8 mouse cellular contexts compared by ENCODE assay signal in the genomic region with DNA sequence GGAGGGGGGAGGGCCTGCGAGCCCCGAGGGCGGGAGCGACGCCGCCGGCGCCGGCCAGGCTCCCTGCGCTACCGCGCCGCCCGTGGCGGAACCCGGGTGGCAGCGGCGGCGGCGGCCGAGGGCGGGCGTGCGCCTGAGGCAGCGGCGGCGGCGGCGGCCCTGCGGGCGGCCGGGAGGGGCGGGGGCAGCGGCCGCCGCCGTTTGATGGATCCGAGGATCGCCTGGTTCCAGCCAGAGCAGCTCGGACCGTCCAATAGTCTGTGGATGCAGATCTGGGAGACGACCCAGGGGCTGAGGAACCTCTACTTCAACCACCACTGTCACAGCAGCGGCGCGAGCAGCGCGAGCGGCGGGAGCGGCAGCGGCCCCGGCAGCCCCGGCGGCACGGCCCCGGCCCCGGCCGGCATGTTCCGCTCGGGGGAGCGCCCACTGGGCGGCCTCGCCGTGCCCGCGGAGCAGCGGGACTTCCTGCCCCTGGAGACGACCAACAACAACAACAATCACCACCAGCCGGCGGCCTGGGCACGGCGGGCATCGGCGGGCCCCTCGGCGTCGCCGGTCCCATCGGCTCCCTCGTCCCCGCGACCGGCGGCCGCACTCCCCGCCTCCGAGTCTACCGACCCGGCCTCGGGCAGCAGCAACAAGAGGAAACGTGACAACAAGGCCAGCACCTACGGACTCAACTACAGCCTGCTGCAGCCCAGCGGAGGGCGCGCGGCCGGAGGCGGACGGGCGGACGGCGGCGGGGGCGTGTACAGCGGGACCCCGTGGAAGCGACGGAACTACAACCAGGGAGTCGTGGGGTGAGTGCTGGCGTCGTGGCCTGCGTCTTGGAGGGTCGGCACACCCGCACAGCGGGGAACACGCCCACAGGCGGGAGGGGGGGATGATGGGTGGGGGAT. TPM values are rescaled to one million over a fixed set of nuclear protein-coding genes. Genes with fewer than 3 reads are reported as not detected.
DNase-seq lines count a peak whose midpoint lies in the region; ATAC-seq and TF ChIP-seq lines count a peak whose summit lies in the region.

No protein-coding gene starts in this region.

- peaks cover 53% of the 10 kb centered on the region for H3K79me2 ChIP-seq in C2C12 (ENCODE audit: control insufficient read depth, insufficient read depth)

- H3K4me1 ChIP-seq in embryonic facial prominence, embryonic 15.5 days = peaks cover 31% of the 10 kb centered on the region
- H3K4me1 ChIP-seq in heart, embryonic 12.5 days (replicated peaks) = peaks cover 34% of the 10 kb centered on the region
- peaks cover 28% of the 10 kb centered on the region for H3K4me1 ChIP-seq in kidney, embryonic 14.5 days (ENCODE audit: control insufficient read depth, insufficient read depth, low read length)
- H3K4me1 ChIP-seq in liver, embryonic 15.5 days (replicated peaks) = peaks cover 50% of the 10 kb centered on the region
- H3K4me1 ChIP-seq in stomach, embryonic 14.5 days (ENCODE audit: control insufficient read depth, insufficient read depth, low read length) = peaks cover 13% of the 10 kb centered on the region; the same call in 1 of the 2 replicates

- peak overlapping the region; percentile 98 for H3K27ac ChIP-seq in embryonic facial prominence, embryonic 15.5 days (replicated peaks)
- H3K27ac ChIP-seq in heart, embryonic 12.5 days (ENCODE audit: poor library complexity, severe bottlenecking) = peak overlapping the region; percentile 92
- peak overlapping the region; percentile 67; the same call in 1 of the 2 replicates for H3K27ac ChIP-seq in kidney, embryonic 14.5 days (ENCODE audit: low read depth, low read length)
- H3K27ac ChIP-seq in liver, embryonic 15.5 days (replicated peaks) = peak overlapping the region; percentile 95
- peak overlapping the region; percentile 58 for H3K27ac ChIP-seq in stomach, embryonic 14.5 days (ENCODE audit: low read length)

- peaks cover 37% of the 10 kb centered on the region for H3K79me3 ChIP-seq in C2C12 (ENCODE audit: low read depth)

- no peaks in the 10 kb centered on the region for H3K9me3 ChIP-seq in embryonic facial prominence, embryonic 15.5 days (replicated peaks)
- H3K9me3 ChIP-seq in heart, embryonic 12.5 days (replicated peaks) = no peaks in the 10 kb centered on the region
- no peaks in the 10 kb centered on the region for H3K9me3 ChIP-seq in kidney, embryonic 14.5 days (ENCODE audit: control insufficient read depth, low read length)
- no peaks in the 10 kb centered on the region for H3K9me3 ChIP-seq in liver, embryonic 15.5 days (replicated peaks)
- no peaks in the 10 kb centered on the region for H3K9me3 ChIP-seq in stomach, embryonic 14.5 days (ENCODE audit: control insufficient read depth, low read depth, low read length)

- peak overlapping the region; percentile 57 for H3K4me3 ChIP-seq in C2C12 (ENCODE audit: insufficient read depth, poor library complexity, severe bottlenecking)
- H3K4me3 ChIP-seq in embryonic facial prominence, embryonic 15.5 days (replicated peaks) = peak overlapping the region; percentile 89
- H3K4me3 ChIP-seq in heart, embryonic 12.5 days = peak overlapping the region; percentile 93
- H3K4me3 ChIP-seq in kidney, embryonic 14.5 days (ENCODE audit: low read length) = peak overlapping the region; percentile 86
- peak overlapping the region; percentile 92 for H3K4me3 ChIP-seq in liver, embryonic 15.5 days (replicated peaks)
- H3K4me3 ChIP-seq in stomach, embryonic 14.5 days (ENCODE audit: low read depth, low read length) = peak overlapping the region; percentile 86

- H3K9ac ChIP-seq in embryonic facial prominence, embryonic 15.5 days = peak overlapping the region; percentile 77
- peak overlapping the region; percentile 95 for H3K9ac ChIP-seq in heart, embryonic 12.5 days
- peak overlapping the region; percentile 86 for H3K9ac ChIP-seq in kidney, embryonic 14.5 days (ENCODE audit: low read depth, low read length)
- H3K9ac ChIP-seq in liver, embryonic 15.5 days = peak overlapping the region; percentile 88
- H3K9ac ChIP-seq in stomach, embryonic 14.5 days (replicated peaks; ENCODE audit: low read depth, low read length) = peak overlapping the region; percentile 74

- no peak for TF ChIP-seq CTCF in C2C12 (IDR thresholded peaks at IDR 0.05; ENCODE audit: control insufficient read depth, insufficient read depth, insufficient read length)

- H3K4me2 ChIP-seq in embryonic facial prominence, embryonic 15.5 days (replicated peaks) = peak overlapping the region; percentile 90
- H3K4me2 ChIP-seq in heart, embryonic 12.5 days = peak overlapping the region; percentile 87
- H3K4me2 ChIP-seq in kidney, embryonic 14.5 days (replicated peaks; ENCODE audit: low read depth, low read length) = peak overlapping the region; percentile 74
- H3K4me2 ChIP-seq in liver, embryonic 15.5 days = peak overlapping the region; percentile 99
- H3K4me2 ChIP-seq in stomach, embryonic 14.5 days (replicated peaks; ENCODE audit: low read depth, low read length) = peak overlapping the region; percentile 73

- peak; percentile 71 for ATAC-seq in embryonic facial prominence, embryonic 15.5 days (ENCODE audit: insufficient number of reproducible peaks, low FRiP score, low TSS enrichment, low read depth)
- peak; percentile 61 for ATAC-seq in heart, embryonic 12.5 days (ENCODE audit: insufficient number of reproducible peaks, low FRiP score)
- ATAC-seq in kidney, embryonic 14.5 days (ENCODE audit: low FRiP score, low TSS enrichment) = peak; percentile 60
- peak; percentile 60 for ATAC-seq in liver, embryonic 15.5 days (ENCODE audit: insufficient read depth)
- peak; percentile 46; the same call in 1 of the 2 replicates for ATAC-seq in stomach, embryonic 14.5 days (ENCODE audit: insufficient number of reproducible peaks, insufficient read depth, low FRiP score, low read depth)

- WGBS in embryonic facial prominence, embryonic 15.5 days = under 1% methylated on average over 111 of the region's 117 CpGs
- whole genome bisulfite sequencing in heart, embryonic 12.5 days = 3% methylated on average over 116 of the region's 117 CpGs
- under 1% methylated on average over 96 of the region's 117 CpGs for WGBS in kidney, embryonic 14.5 days
- under 1% methylated on average over 114 of the region's 117 CpGs for WGBS in liver, embryonic 15.5 days (ENCODE audit: insufficient replicate concordance)
- WGBS in stomach, embryonic 14.5 days = under 1% methylated on average over 103 of the region's 117 CpGs

- peak; percentile 69 for DNase-seq in adrenal gland, postnatal 14 days
- DNase-seq in natural killer cell, adult 2 months (ENCODE audit: low spot score in 2 of 2) = peak; percentile 43 to 53

- H3ac ChIP-seq in C2C12 (ENCODE audit: control insufficient read depth, insufficient read length, low read depth) = peak overlapping the region; percentile 65

- peaks cover 4% of the 10 kb centered on the region for H3K36me3 ChIP-seq in C2C12 (ENCODE audit: control insufficient read depth, insufficient read depth)
- no peaks in the 10 kb centered on the region for H3K36me3 ChIP-seq in embryonic facial prominence, embryonic 15.5 days
- no peaks in the 10 kb centered on the region for H3K36me3 ChIP-seq in heart, embryonic 12.5 days
- H3K36me3 ChIP-seq in kidney, embryonic 14.5 days (ENCODE audit: control insufficient read depth, insufficient read depth, low read length) = 0 out of 2 replicates have a peak, but pooled peaks cover 2% of the 10 kb centered on the region
- H3K36me3 ChIP-seq in liver, embryonic 15.5 days (replicated peaks) = 0 out of 2 replicates have a peak, but pooled peaks cover 11% of the 10 kb centered on the region
- no peaks in the 10 kb centered on the region; the same call in 1 of the 2 replicates for H3K36me3 ChIP-seq in stomach, embryonic 14.5 days (ENCODE audit: control insufficient read depth, insufficient read depth, low read length)

- peaks cover 2% of the 10 kb centered on the region for H3K27me3 ChIP-seq in C2C12 (ENCODE audit: control insufficient read depth, insufficient read depth, insufficient read length)
- no peaks in the 10 kb centered on the region for H3K27me3 ChIP-seq in embryonic facial prominence, embryonic 15.5 days
- no peaks in the 10 kb centered on the region for H3K27me3 ChIP-seq in heart, embryonic 12.5 days (replicated peaks)
- H3K27me3 ChIP-seq in kidney, embryonic 14.5 days (ENCODE audit: control insufficient read depth, insufficient read depth, low read length) = no peaks in the 10 kb centered on the region
- H3K27me3 ChIP-seq in liver, embryonic 15.5 days = no peaks in the 10 kb centered on the region
- H3K27me3 ChIP-seq in stomach, embryonic 14.5 days (ENCODE audit: control insufficient read depth, insufficient read depth, low read length) = no peaks in the 10 kb centered on the region

TF ChIP-seq in C2C12, 6 proteins besides CTCF, POLR2A, EP300 and RAD21:
- TF ChIP-seq MYOG (IDR thresholded peaks at IDR 0.05; ENCODE audit: control insufficient read depth, extremely low read depth, insufficient read length) = no peak
- no peak for TF ChIP-seq CEBPB (IDR thresholded peaks at IDR 0.05; ENCODE audit: low read depth)
- no peak for TF ChIP-seq MAX (IDR thresholded peaks at IDR 0.05)
- TF ChIP-seq USF1 (IDR thresholded peaks at IDR 0.05; ENCODE audit: low read depth) = no peak
- TF ChIP-seq MYOD1 (IDR thresholded peaks at IDR 0.05; ENCODE audit: control insufficient read depth, insufficient read length, low read depth) = no peak
- TF ChIP-seq FOSL1 (IDR thresholded peaks at IDR 0.05; ENCODE audit: insufficient read depth, low read length, poor library complexity, severe bottlenecking) = no peak
TF ChIP-seq in C2C12: peak in this region for 0.

RNA-seq across cellular contexts. Expression of gene Tent4b, which starts 0.9 kb away (rescaled TPM):
- polyA plus RNA-seq in C2C12 (2012; fragmentation: generic; extraction: Trizol) = 8.4 TPM
- total RNA-seq in adrenal gland, postnatal 14 days (2021) = 32.0 and 32.5 TPM in 2 replicates
- polyA plus RNA-seq in embryonic facial prominence, embryonic 15.5 days (2015; fragmentation: Nextera tagmentation; extraction: Ambion mirVana) = 8.6 and 8.9 TPM in 2 replicates
- 9.9 and 10.8 TPM in 2 replicates for polyA plus RNA-seq in heart, embryonic 12.5 days (2016; fragmentation: Nextera tagmentation; extraction: Ambion mirVana)
- polyA plus RNA-seq in kidney, embryonic 14.5 days (2014; fragmentation: Nextera tagmentation; extraction: Ambion mirVana) = 12.5 and 14.0 TPM in 2 replicates
- 3.3 and 3.4 TPM in 2 replicates for polyA plus RNA-seq in liver, embryonic 15.5 days (2015; fragmentation: Nextera tagmentation; extraction: Ambion mirVana)
- 10.3 and 12.5 TPM in 2 replicates for polyA plus RNA-seq in stomach, embryonic 14.5 days (2014; fragmentation: Nextera tagmentation; extraction: Ambion mirVana)

Comparison
In these comparisons a context has a peak if more than half of its experiments do, and no peak if none do; other contexts are left out.
1. Peak in every context shown above with its lines: DNase-seq, ATAC-seq, H3K4me3 ChIP-seq and H3K27ac ChIP-seq.